Mouse (Mus musculus) heart, postnatal 0 days (tissue): ENCODE results near the gene Tssk6. TPM values are rescaled to one million over a fixed set of nuclear protein-coding genes. Genes with fewer than 3 reads are reported as not detected.

Source experiments
- ATAC-seq: fragments of 200-750 bp; cut with Nextera tagmentation; 2 replicates; pipeline ENCODE4 v1.8.0; 2017; ENCODE audit warnings: low read depth, moderate number of reproducible peaks, moderate library complexity; ENCODE audit not compliant: insufficient read depth
- DNase-seq: peaks from one replicate; pipeline ENCODE4 v3.0.0-alpha.2; 2016; ENCODE audit warnings: low spot score
- H3K27ac ChIP-seq: fragments of 300-500 bp; sonication (generic); 2 replicates; pipeline ENCODE4 v1.5.1; 2014; ENCODE audit warnings: low read depth, mild to moderate bottlenecking
- H3K27me3 ChIP-seq: fragments of 300-500 bp; sonication (generic); 2 replicates; pipeline ENCODE4 v1.6.1; 2014; ENCODE audit warnings: low read length, mixed read lengths; ENCODE audit not compliant: control insufficient read depth, insufficient read depth
- H3K36me3 ChIP-seq: fragments of 300-500 bp; sonication (generic); replicated peaks from 2 replicates; pipeline ENCODE4 v1.6.1; 2014; ENCODE audit warnings: low read length, mixed read lengths; ENCODE audit not compliant: control insufficient read depth, insufficient read depth
- H3K4me1 ChIP-seq: fragments of 300-500 bp; sonication (generic); 2 replicates; pipeline ENCODE4 v1.6.1; 2014; ENCODE audit warnings: antibody characterized with exemption; ENCODE audit not compliant: control insufficient read depth, insufficient read depth
- H3K4me2 ChIP-seq: fragments of 300-500 bp; sonication (generic); 2 replicates; pipeline ENCODE4 v1.6.1; 2014; ENCODE audit warnings: low read depth, mild to moderate bottlenecking, low read length, moderate library complexity
- H3K4me3 ChIP-seq: fragments of 300-500 bp; sonication (generic); 2 replicates; pipeline ENCODE4 v1.5.1; 2014; ENCODE audit warnings: low read depth, low read length
- H3K9ac ChIP-seq: fragments of 300-500 bp; sonication (generic); replicated peaks from 2 replicates; pipeline ENCODE4 v1.6.1; 2014; ENCODE audit warnings: low read depth, low read length, mixed read lengths
- H3K9me3 ChIP-seq: fragments of 300-500 bp; sonication (generic); replicated peaks from 2 replicates; pipeline ENCODE4 v1.6.1; 2016; ENCODE audit warnings: low read length; ENCODE audit not compliant: control insufficient read depth
- CTCF ChIP-seq: IDR thresholded peaks from 2 replicates; pipeline ENCODE4 v1.5.1; 2016; ENCODE audit warnings: antibody characterized with exemption, control low read depth, low read depth
- EP300 ChIP-seq: IDR thresholded peaks from 2 replicates; pipeline ENCODE4 v1.6.1; 2016; ENCODE audit warnings: antibody characterized with exemption, low read depth
- WGBS: fragments of 180-500 bp; shearing (Covaris S2); extraction: QIAGEN DNeasy Blood & Tissue Kit; methylation state at CpG from one replicate; pipeline ENCODE4 v1.1.7; 2014; 5-methylcytosine and 5-hydroxymethylcytosine counted together
- polyA plus RNA-seq: library from polyadenylated mRNA; unstranded; fragments of >200 nt; fragmentation: Nextera tagmentation; extraction: Ambion mirVana; gene quantifications from 2 replicates; pipeline ENCODE4 v1.2.1, GENCODE M21; 2015
- total RNA-seq: library from RNA; depleted of rRNA; stranded (reverse); fragments of >200 nt; gene quantifications from 2 replicates; pipeline ENCODE4 v1.2.3, GENCODE M21; 2014; ENCODE audit warnings: low replicate concordance

The Tssk6 gene
- total and polyA plus RNA-seq, 2 experiments from 2014 or later = 0.11 to 1.1 TPM

- 0 out of 2 replicates have a peak, but pooled peaks cover 3% of the 10 kb centered on the region for H3K4me1 ChIP-seq
- no peak for DNase-seq
- 45% methylated on average over 10 of the region's 10 CpGs for WGBS
- no peak overlapping the region for H3K4me2 ChIP-seq
- H3K36me3 ChIP-seq = no peaks in the 10 kb centered on the region
- H3K9ac ChIP-seq = no peak overlapping the region
- no peak for ATAC-seq
- no peaks in the 10 kb centered on the region for H3K9me3 ChIP-seq
- H3K4me3 ChIP-seq = no peak overlapping the region
- H3K27me3 ChIP-seq = peaks cover 22% of the 10 kb centered on the region
- no peak overlapping the region for H3K27ac ChIP-seq
- no peak for TF ChIP-seq CTCF
- TF ChIP-seq EP300 = no peak
Observed at GRCm38 (mm10) chr8:69876097-69876496, 25.9 kb upstream of the Tssk6 start.

- DNase-seq (no peak), ATAC-seq (no peak)
- H3K9me3 ChIP-seq = no peaks in the 10 kb centered on the region
- no peak for TF ChIP-seq CTCF
- no peak for TF ChIP-seq EP300
- H3K4me1 ChIP-seq = 0 out of 2 replicates have a peak, but pooled peaks cover 8% of the 10 kb centered on the region
- 77% methylated on average over 10 of the region's 10 CpGs for whole genome bisulfite sequencing
- no peaks in the 10 kb centered on the region for H3K36me3 ChIP-seq
- no peak overlapping the region for H3K4me3 ChIP-seq
- H3K9ac ChIP-seq = no peak overlapping the region
- H3K27ac ChIP-seq = no peak overlapping the region
- H3K4me2 ChIP-seq = no peak overlapping the region
- H3K27me3 ChIP-seq = peaks cover 30% of the 10 kb centered on the region
Observed at GRCm38 (mm10) chr8:69876967-69877366, 25.0 kb upstream of the Tssk6 start.

GRCm38 (mm10) chr8:69877396-69877795 lies 24.6 kb upstream of the Tssk6 start:
- DNase-seq (no peak), ATAC-seq (no peak)
- Histone ChIP-seq H3K4me1 (0 out of 2 replicates have a peak, but pooled peaks cover 8% of the 10 kb centered on the region), H3K27me3 (peaks cover 34% of the 10 kb centered on the region), H3K4me2 (no peak overlapping the region), H3K4me3 (no peak overlapping the region), H3K36me3 (no peaks in the 10 kb centered on the region), H3K9ac (no peak overlapping the region), H3K9me3 (no peaks in the 10 kb centered on the region), H3K27ac (no peak overlapping the region)
- 80% methylated on average over 4 of the region's 4 CpGs for WGBS
- TF ChIP-seq CTCF = no peak
- no peak for TF ChIP-seq EP300

- no peak overlapping the region for H3K4me3 ChIP-seq
- no peak for ATAC-seq
- peaks cover 40% of the 10 kb centered on the region for H3K27me3 ChIP-seq
- H3K9me3 ChIP-seq = no peaks in the 10 kb centered on the region
- TF ChIP-seq CTCF = no peak
- no peak for TF ChIP-seq EP300
- no peak overlapping the region for H3K9ac ChIP-seq
- no peaks in the 10 kb centered on the region for H3K36me3 ChIP-seq
- no peak for DNase-seq
- H3K4me1 ChIP-seq = 0 out of 2 replicates have a peak, but pooled peaks cover 8% of the 10 kb centered on the region
- H3K4me2 ChIP-seq = no peak overlapping the region
- 60% methylated on average over 3 of the region's 3 CpGs for WGBS
- no peak overlapping the region for H3K27ac ChIP-seq
Observed at GRCm38 (mm10) chr8:69877992-69878391, 24.0 kb upstream of the Tssk6 start.

- 70% methylated on average over 8 of the region's 8 CpGs for WGBS
- ATAC-seq = no peak
- Histone ChIP-seq H3K9me3 (no peaks in the 10 kb centered on the region), H3K4me2 (no peak overlapping the region), H3K4me3 (no peak overlapping the region), H3K27me3 (peaks cover 57% of the 10 kb centered on the region), H3K36me3 (no peaks in the 10 kb centered on the region), H3K27ac (no peak overlapping the region), H3K9ac (no peak overlapping the region), H3K4me1 (0 out of 2 replicates have a peak, but pooled peaks cover 8% of the 10 kb centered on the region)
- no peak for DNase-seq
- TF ChIP-seq EP300 = no peak
- no peak for TF ChIP-seq CTCF
Observed at GRCm38 (mm10) chr8:69879678-69880077, 22.3 kb upstream of the Tssk6 start.

- Histone ChIP-seq H3K4me2 (no peak overlapping the region), H3K9ac (no peak overlapping the region), H3K4me3 (peak overlapping the region; percentile 45), H3K36me3 (no peaks in the 10 kb centered on the region), H3K4me1 (0 out of 2 replicates have a peak, but pooled peaks cover 8% of the 10 kb centered on the region), H3K9me3 (no peaks in the 10 kb centered on the region), H3K27me3 (peaks cover 69% of the 10 kb centered on the region), H3K27ac (no peak overlapping the region)
- 15% methylated on average over 37 of the region's 37 CpGs for WGBS
- TF ChIP-seq CTCF (no peak), EP300 (no peak)
- DNase-seq (no peak), ATAC-seq (no peak)
Observed at GRCm38 (mm10) chr8:69880841-69881240, 21.1 kb upstream of the Tssk6 start.
